Mouse (Mus musculus): Measurements from ENCODE around the gene Brpf3.

DNA sequence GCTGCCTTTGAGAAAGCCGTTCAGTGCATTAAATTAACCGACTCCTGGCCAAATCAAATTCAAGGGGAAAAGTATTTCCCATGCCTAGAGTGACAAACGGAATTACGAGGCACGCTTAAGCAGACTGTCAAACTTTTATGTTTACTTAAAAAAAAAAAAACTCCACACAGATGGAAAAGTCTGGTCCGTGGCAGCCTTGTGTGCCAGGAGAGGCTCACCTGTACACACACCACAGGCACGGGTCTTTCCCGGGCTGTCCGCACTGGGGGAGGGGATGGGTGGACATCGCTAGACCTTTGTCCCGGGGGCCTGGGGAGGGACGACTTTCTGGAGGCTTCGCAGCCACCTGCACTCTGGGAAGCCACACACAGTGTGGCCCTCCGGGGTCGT is 614 bp upstream of the Brpf3 start:
- TF ChIP-seq GATA1 (IDR thresholded peaks at IDR 0.05; ENCODE audit: borderline replicate concordance, low read length): no peak
- no peak for TF ChIP-seq FLI1 (IDR thresholded peaks at IDR 0.05; ENCODE audit: low read length)

All from megakaryocyte, embryonic 14.5 days (primary cell).